Mouse (Mus musculus) adrenal gland, postnatal 0 days (tissue): ENCODE data around the gene Frk. TPM values are rescaled to one million over a fixed set of nuclear protein-coding genes. Genes with fewer than 3 reads are reported as not detected.

Experiments used
- polyA plus RNA-seq: library from polyadenylated mRNA; unstranded; fragments of >200 nt; fragmentation: Nextera tagmentation; extraction: Ambion mirVana; gene quantifications from 2 replicates; pipeline ENCODE4 v1.2.1, GENCODE M21; 2015

Frk gene
- 7.3 and 11.9 TPM in 2 replicates for polyA plus RNA-seq

DNA sequence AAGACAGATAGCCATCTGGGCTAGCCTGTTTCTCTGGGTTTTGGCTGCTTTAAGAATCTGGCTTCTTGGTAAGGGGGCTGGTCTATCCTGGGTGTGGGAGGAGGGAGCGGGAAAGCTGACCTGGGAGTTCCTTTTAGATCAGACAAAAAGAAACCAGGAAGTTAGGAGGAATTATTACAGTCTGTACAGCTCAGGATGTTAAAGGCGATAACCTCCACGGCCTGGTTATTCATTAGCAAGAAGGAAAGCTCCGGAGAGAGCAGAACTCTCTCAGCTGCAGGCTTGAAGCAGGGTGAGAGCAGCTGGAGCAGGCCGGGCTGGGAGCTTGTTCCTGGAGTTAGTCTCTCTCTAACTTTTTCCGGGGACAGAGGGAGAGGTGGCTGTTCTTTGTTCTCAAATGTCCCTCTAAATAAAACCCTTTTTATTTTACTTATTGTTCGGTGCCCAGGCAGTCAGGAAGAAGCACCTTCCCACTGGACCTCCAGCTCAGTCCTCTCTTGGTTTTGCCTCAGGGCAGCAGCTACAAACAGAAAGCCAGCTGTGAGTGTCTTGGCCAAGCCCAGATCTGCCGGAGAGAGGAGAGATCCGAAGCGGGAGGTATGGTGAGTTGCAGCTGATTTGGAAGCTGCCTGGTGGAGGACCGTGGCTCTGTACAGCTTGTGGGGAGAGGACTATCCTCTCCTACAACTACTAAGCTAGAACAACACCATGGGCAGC is at the start of gene Frk:
Frk (plus strand) TSS at position 103 of the 717 bp plus-strand sequence.

Other genes starting within 250 kb of the Frk start
- gene Tspyl1, start 201.2 kb upstream of the Frk start, polyA plus RNA-seq, result 70.9 and 81.9 TPM in 2 replicates
- 28.8 and 52.4 TPM in 2 replicates for gene Tspyl4, start 186.0 kb upstream of the Frk start, polyA plus RNA-seq
- 0.33 TPM in 2 replicates for gene Col10a1, start 93.4 kb upstream of the Frk start, polyA plus RNA-seq
- 6.8 and 13.2 TPM in 2 replicates for gene Nt5dc1, start 64.8 kb upstream of the Frk start, polyA plus RNA-seq